Mouse (Mus musculus): ENCODE measurements around the gene March6. TPM values are rescaled to one million over a fixed set of nuclear protein-coding genes. Genes with fewer than 3 reads are reported as not detected.

March6 gene
- polyA plus RNA-seq, 1 experiment from 2014 or later = 26.2 TPM

DNA sequence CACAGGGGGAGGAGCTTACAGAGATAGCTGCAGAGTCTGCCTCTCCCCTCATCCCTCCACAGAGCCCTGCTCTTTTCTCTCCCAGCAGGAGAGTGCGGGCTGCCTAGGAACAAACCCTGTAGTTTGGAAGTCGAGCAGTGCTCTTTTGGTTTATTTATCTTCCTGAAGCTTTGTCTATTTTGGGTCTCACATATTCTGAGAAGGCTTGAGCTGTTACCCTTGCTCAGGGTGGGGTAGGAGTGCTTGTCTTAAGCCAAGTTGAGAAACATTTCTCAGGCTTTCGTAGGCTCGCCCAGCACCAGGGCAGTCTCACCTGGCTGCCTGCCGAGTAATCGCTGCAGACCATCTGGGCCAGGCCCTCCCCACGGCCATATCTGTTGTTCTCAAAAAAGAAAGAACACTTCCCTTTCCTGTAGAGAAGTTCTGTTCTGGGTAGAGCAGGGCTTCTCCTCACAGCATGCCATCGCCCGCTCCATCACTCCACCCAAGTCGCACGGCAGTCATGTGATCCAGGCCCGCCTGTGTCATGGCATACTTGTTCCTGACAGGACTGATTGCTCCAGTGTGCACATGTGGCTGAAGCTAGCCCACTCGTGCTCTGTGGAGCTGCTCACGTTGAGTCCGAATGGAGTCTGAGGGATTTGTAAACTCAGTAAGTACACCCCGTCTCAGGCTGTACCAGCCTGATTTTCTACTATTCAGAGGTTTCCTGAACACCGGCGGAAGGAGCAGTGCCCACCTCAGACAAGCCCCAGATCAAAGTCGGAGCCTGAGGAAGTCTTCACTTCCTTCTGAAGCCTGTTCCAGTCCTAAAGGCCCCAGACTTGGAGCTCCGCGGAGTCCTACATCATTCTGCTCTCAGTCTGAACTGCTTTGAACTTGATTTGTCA, 112.8 kb downstream of the March6 start:
- WGBS = 45% methylated on average over 21 of the region's 21 CpGs
- no peaks in the 10 kb centered on the region for H3K27me3 ChIP-seq
- H3K4me3 ChIP-seq = peak overlapping the region; percentile 7; the same call in 1 of the 2 replicates
- peak; percentile 40; the same call in 1 of the 2 replicates for ATAC-seq (ENCODE audit: insufficient number of reproducible peaks, low FRiP score, low TSS enrichment, low read depth)
- no peak overlapping the region for H3K9ac ChIP-seq
- peaks cover 7% of the 10 kb centered on the region; the same call in 1 of the 2 replicates for H3K4me1 ChIP-seq
- H3K4me2 ChIP-seq = peak overlapping the region; percentile 33; the same call in 1 of the 2 replicates
- no peaks in the 10 kb centered on the region for H3K9me3 ChIP-seq
- H3K27ac ChIP-seq = no peak overlapping the region
- no peaks in the 10 kb centered on the region for H3K36me3 ChIP-seq

GRCm38 (mm10) chr15:31417409-31417795, 113.5 kb downstream of the March6 start:
- Histone ChIP-seq H3K36me3 (no peaks in the 10 kb centered on the region), H3K9me3 (no peaks in the 10 kb centered on the region), H3K4me1 (peaks cover 7% of the 10 kb centered on the region; the same call in 1 of the 2 replicates), H3K27ac (no peak overlapping the region), H3K4me2 (no peak overlapping the region), H3K27me3 (no peaks in the 10 kb centered on the region), H3K9ac (no peak overlapping the region), H3K4me3 (no peak overlapping the region)
- WGBS = 73% methylated on average over 6 of the region's 6 CpGs
- peak; percentile 11; the same call in 1 of the 2 replicates for ATAC-seq (ENCODE audit: insufficient number of reproducible peaks, low FRiP score, low TSS enrichment, low read depth)

GRCm38 (mm10) chr15:31415181-31415580, 115.7 kb downstream of the March6 start:
- H3K4me3 ChIP-seq = no peak overlapping the region
- no peak overlapping the region for H3K4me2 ChIP-seq
- H3K27ac ChIP-seq = no peak overlapping the region
- 61% methylated on average over 4 of the region's 4 CpGs for WGBS
- no peak overlapping the region for H3K9ac ChIP-seq
- peaks cover 7% of the 10 kb centered on the region; the same call in 1 of the 2 replicates for H3K4me1 ChIP-seq
- ATAC-seq (ENCODE audit: insufficient number of reproducible peaks, low FRiP score, low TSS enrichment, low read depth) = no peak
- no peaks in the 10 kb centered on the region for H3K9me3 ChIP-seq
- H3K36me3 ChIP-seq = no peaks in the 10 kb centered on the region
- no peaks in the 10 kb centered on the region for H3K27me3 ChIP-seq

GRCm38 (mm10) chr15:31414179-31414898, 116.5 kb downstream of the March6 start:
- no peak for ATAC-seq (ENCODE audit: insufficient number of reproducible peaks, low FRiP score, low TSS enrichment, low read depth)
- H3K4me2 ChIP-seq = no peak overlapping the region
- no peak overlapping the region for H3K27ac ChIP-seq
- no peak overlapping the region for H3K4me3 ChIP-seq
- no peak overlapping the region for H3K9ac ChIP-seq
- H3K4me1 ChIP-seq = peaks cover 7% of the 10 kb centered on the region; the same call in 1 of the 2 replicates
- no peaks in the 10 kb centered on the region for H3K36me3 ChIP-seq
- no peaks in the 10 kb centered on the region for H3K27me3 ChIP-seq
- no peaks in the 10 kb centered on the region for H3K9me3 ChIP-seq
- WGBS = 59% methylated on average over 6 of the region's 6 CpGs

- H3K9me3 ChIP-seq = no peaks in the 10 kb centered on the region
- no peak for ATAC-seq (ENCODE audit: insufficient number of reproducible peaks, low FRiP score, low TSS enrichment, low read depth)
- WGBS = 87% methylated on average over 6 of the region's 6 CpGs
These were observed 117.2 kb downstream of the March6 start for GRCm38 (mm10) chr15:31413662-31414061.

DNA sequence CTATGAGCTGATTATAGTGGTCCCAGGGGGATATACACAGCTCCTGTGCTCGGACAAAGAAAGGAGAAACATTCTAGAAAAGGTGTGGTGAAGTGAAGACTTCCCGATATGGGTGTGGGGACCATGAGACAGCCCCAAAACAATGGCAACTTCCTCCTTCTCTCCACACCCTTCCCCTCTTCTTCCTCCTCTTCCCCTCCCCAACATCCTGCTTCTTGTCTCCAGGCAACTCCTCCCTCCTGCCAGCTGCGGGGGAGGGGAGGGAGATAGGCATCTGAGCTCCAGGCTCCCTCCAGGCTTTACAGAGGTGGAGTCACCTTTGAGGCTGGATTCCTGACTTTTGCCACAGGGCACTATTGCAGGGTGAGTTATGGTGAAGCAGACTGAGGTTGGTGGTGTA, 117.9 kb downstream of the March6 start:
- no peak overlapping the region for H3K4me2 ChIP-seq
- no peak overlapping the region for H3K4me3 ChIP-seq
- WGBS = 31% methylated on average over 3 of the region's 3 CpGs
- ATAC-seq (ENCODE audit: insufficient number of reproducible peaks, low FRiP score, low TSS enrichment, low read depth) = no peak
- H3K4me1 ChIP-seq = peaks cover 5% of the 10 kb centered on the region; the same call in 1 of the 2 replicates
- H3K27ac ChIP-seq = no peak overlapping the region
- no peak overlapping the region for H3K9ac ChIP-seq
- H3K9me3 ChIP-seq = no peaks in the 10 kb centered on the region
- H3K36me3 ChIP-seq = no peaks in the 10 kb centered on the region
- H3K27me3 ChIP-seq = no peaks in the 10 kb centered on the region

More at GRCm38 (mm10) chr15:31413662-31414061, 117.2 kb downstream of the March6 start:
- no peaks in the 10 kb centered on the region for H3K27me3 ChIP-seq
- H3K4me1 ChIP-seq = peaks cover 7% of the 10 kb centered on the region; the same call in 1 of the 2 replicates
- no peak overlapping the region for H3K4me2 ChIP-seq
- no peak overlapping the region for H3K9ac ChIP-seq
- H3K4me3 ChIP-seq = no peak overlapping the region
- H3K36me3 ChIP-seq = no peaks in the 10 kb centered on the region
- H3K27ac ChIP-seq = no peak overlapping the region

- no peaks in the 10 kb centered on the region for H3K27me3 ChIP-seq
- H3K36me3 ChIP-seq = no peaks in the 10 kb centered on the region
- WGBS = 81% methylated on average over 6 of the region's 6 CpGs
- no peaks in the 10 kb centered on the region for H3K4me1 ChIP-seq
- H3K9me3 ChIP-seq = no peaks in the 10 kb centered on the region
- no peak for ATAC-seq (ENCODE audit: insufficient number of reproducible peaks, low FRiP score, low TSS enrichment, low read depth)
- no peak overlapping the region for H3K4me2 ChIP-seq
- no peak overlapping the region for H3K27ac ChIP-seq
- no peak overlapping the region for H3K9ac ChIP-seq
- H3K4me3 ChIP-seq = no peak overlapping the region
These were observed 118.4 kb downstream of the March6 start for GRCm38 (mm10) chr15:31412436-31412835.

- WGBS = 66% methylated on average over 4 of the region's 4 CpGs
- H3K9me3 ChIP-seq = no peaks in the 10 kb centered on the region
- no peak overlapping the region for H3K4me3 ChIP-seq
- H3K27ac ChIP-seq = no peak overlapping the region
- no peak overlapping the region for H3K9ac ChIP-seq
- H3K4me1 ChIP-seq = no peaks in the 10 kb centered on the region
- ATAC-seq (ENCODE audit: insufficient number of reproducible peaks, low FRiP score, low TSS enrichment, low read depth) = no peak
- H3K36me3 ChIP-seq = no peaks in the 10 kb centered on the region
- H3K4me2 ChIP-seq = no peak overlapping the region
- no peaks in the 10 kb centered on the region for H3K27me3 ChIP-seq
These were observed 123.4 kb downstream of the March6 start for GRCm38 (mm10) chr15:31407490-31407889.

- no peak overlapping the region for H3K9ac ChIP-seq
- no peak for ATAC-seq (ENCODE audit: insufficient number of reproducible peaks, low FRiP score, low TSS enrichment, low read depth)
- no peaks in the 10 kb centered on the region for H3K9me3 ChIP-seq
- no peaks in the 10 kb centered on the region for H3K27me3 ChIP-seq
- H3K27ac ChIP-seq = no peak overlapping the region
- 84% methylated on average over 5 of the region's 5 CpGs for WGBS
- H3K4me2 ChIP-seq = no peak overlapping the region
- no peaks in the 10 kb centered on the region for H3K4me1 ChIP-seq
- H3K36me3 ChIP-seq = no peaks in the 10 kb centered on the region
- H3K4me3 ChIP-seq = no peak overlapping the region
These were observed 124.0 kb downstream of the March6 start for GRCm38 (mm10) chr15:31406881-31407280.

Other genes starting within 250 kb of the March6 start
- gene Ankrd33b, start 163.3 kb downstream of the March6 start, polyA plus RNA-seq (2015; fragmentation: Nextera tagmentation; extraction: Ambion mirVana) = 0.57 and 0.61 TPM in 2 replicates
- gene Ropn1l, start 77.3 kb downstream of the March6 start, polyA plus RNA-seq (2015; fragmentation: Nextera tagmentation; extraction: Ambion mirVana) = 1.2 TPM in 2 replicates
- gene Cmbl, start 34.3 kb upstream of the March6 start, polyA plus RNA-seq (2015; fragmentation: Nextera tagmentation; extraction: Ambion mirVana) = 2.7 and 6.0 TPM in 2 replicates
- gene Cct5, start 70.8 kb upstream of the March6 start, polyA plus RNA-seq (2015; fragmentation: Nextera tagmentation; extraction: Ambion mirVana) = 450 and 453 TPM in 2 replicates
- 12.5 and 14.3 TPM in 2 replicates for gene Fam173b, start 70.8 kb upstream of the March6 start, polyA plus RNA-seq (2015; fragmentation: Nextera tagmentation; extraction: Ambion mirVana)

Data from limb, embryonic 15.5 days (tissue).